Mouse (Mus musculus): Measurements from ENCODE around the gene Pbx1.

- no peak for TF ChIP-seq TAL1 (IDR thresholded peaks at IDR 0.05; ENCODE audit: low read length)
- no peak for TF ChIP-seq GATA1 (IDR thresholded peaks at IDR 0.05; ENCODE audit: low read length)
Measured at GRCm38 (mm10) chr1:168417626-168418025, 14.4 kb downstream of the Pbx1 start.
